Mouse (Mus musculus) CH12.LX (cell line): ENCODE measurements around the gene Cdhr4. TPM values are rescaled to one million over a fixed set of nuclear protein-coding genes. Genes with fewer than 3 reads are reported as not detected.

Source experiments
- DNase-seq: peaks from one replicate; pipeline ENCODE4 v3.0.0-alpha.2; 2013; ENCODE audit errors: extremely low read depth
- H3K27ac ChIP-seq: 2 replicates; pipeline ENCODE4 v1.5.1; 2012; ENCODE audit warnings: low read depth, mild to moderate bottlenecking, control low read depth, moderate library complexity; ENCODE audit not compliant: insufficient read depth
- H3K27me3 ChIP-seq: replicated peaks from 2 replicates; pipeline ENCODE3; 2012; ENCODE audit warnings: inconsistent platforms
- H3K36me3 ChIP-seq, 2 experiments: replicated peaks in 1 of 2; 2 replicates each; pipeline versions ENCODE3 to v1.6.1; 2012; ENCODE audit warnings: inconsistent platforms in 1 of 2, low read length in 1 of 2, mild to moderate bottlenecking in 1 of 2, mixed read lengths in 1 of 2, moderate library complexity in 1 of 2; ENCODE audit not compliant: control insufficient read depth in 1 of 2, insufficient read depth in 1 of 2
- H3K4me1 ChIP-seq, 2 experiments: 2 replicates each; pipeline ENCODE4 v1.6.1; 2012; ENCODE audit warnings: inconsistent platforms in 1 of 2, moderate library complexity in 1 of 2; ENCODE audit not compliant: insufficient read depth in 2 of 2, control insufficient read depth in 1 of 2
- H3K4me2 ChIP-seq: 2 replicates; pipeline ENCODE4 v1.6.1; 2012; ENCODE audit warnings: low read depth, mild to moderate bottlenecking, control low read depth; ENCODE audit not compliant: poor library complexity, insufficient read depth, severe bottlenecking
- H3K4me3 ChIP-seq, 3 experiments: fragments of 150-350 bp in 1 of 3; sonication (generic) in 1 of 3; replicated peaks in 1 of 3; 2 replicates each; pipeline versions ENCODE3 to v1.5.1; 2011 to 2012; ENCODE audit warnings: low read depth in 2 of 3, low read length in 2 of 3, mild to moderate bottlenecking in 2 of 3, moderate library complexity in 2 of 3, control low read depth in 1 of 3, improper control_type of control experiment in 1 of 3, inconsistent platforms in 1 of 3, mixed read lengths in 1 of 3; ENCODE audit not compliant: poor library complexity in 1 of 3
- H3K79me2 ChIP-seq: replicated peaks from 2 replicates; pipeline ENCODE4 v1.6.1; 2012; ENCODE audit warnings: mild to moderate bottlenecking, moderate library complexity; ENCODE audit not compliant: control insufficient read depth, poor library complexity, insufficient read depth, severe bottlenecking; ENCODE audit errors: extremely low read depth
- H3K9ac ChIP-seq: 2 replicates; pipeline ENCODE4 v1.6.1; 2012; ENCODE audit warnings: low read depth, mild to moderate bottlenecking, control low read depth, moderate library complexity; ENCODE audit not compliant: insufficient read depth
- H3K9me3 ChIP-seq: replicated peaks from 2 replicates; pipeline ENCODE3; 2012; ENCODE audit warnings: low read length, inconsistent platforms, mixed read lengths
- EP300 ChIP-seq: IDR thresholded peaks from 2 replicates; pipeline ENCODE4 v1.6.1; 2011; ENCODE audit warnings: low read length, improper control_type of control experiment
- HCFC1 ChIP-seq: IDR thresholded peaks from 2 replicates; pipeline ENCODE4 v1.6.1; 2012; ENCODE audit warnings: low read depth, mild to moderate bottlenecking, inconsistent platforms, low read length, improper control_type of control experiment
- KAT2A ChIP-seq: IDR thresholded peaks from 2 replicates; pipeline ENCODE4 v1.6.1; 2012; ENCODE audit warnings: low read length, improper control_type of control experiment, inconsistent platforms; ENCODE audit not compliant: insufficient replicate concordance
- MAFK ChIP-seq: IDR thresholded peaks from 2 replicates; pipeline ENCODE4 v1.6.1; 2011; ENCODE audit warnings: low read length, improper control_type of control experiment; ENCODE audit not compliant: insufficient replicate concordance
- MEF2A ChIP-seq: IDR thresholded peaks from 2 replicates; pipeline ENCODE4 v1.6.1; 2014; ENCODE audit warnings: low read depth, mild to moderate bottlenecking, inconsistent platforms, low read length, improper control_type of control experiment, borderline replicate concordance
- MXI1 ChIP-seq: IDR thresholded peaks from 2 replicates; pipeline ENCODE4 v1.6.1; 2011; ENCODE audit warnings: mild to moderate bottlenecking, low read depth, low read length, improper control_type of control experiment
- MYC ChIP-seq: IDR thresholded peaks from 2 replicates; pipeline ENCODE4 v1.6.1; 2011; ENCODE audit warnings: low read depth, mild to moderate bottlenecking, improper control_type of control experiment, low read length
- POLR2A ChIP-seq: IDR thresholded peaks from 2 replicates; pipeline ENCODE4 v1.6.1; 2011; ENCODE audit warnings: low read depth, mild to moderate bottlenecking, improper control_type of control experiment, low read length
- SIN3A ChIP-seq: IDR thresholded peaks from 2 replicates; pipeline ENCODE4 v1.6.1; 2012; ENCODE audit warnings: low read length, improper control_type of control experiment, inconsistent platforms
- UBTF ChIP-seq: IDR thresholded peaks from 2 replicates; pipeline ENCODE4 v1.6.1; 2012; ENCODE audit warnings: low read depth, mild to moderate bottlenecking, inconsistent platforms, low read length, improper control_type of control experiment, moderate library complexity
- USF1 ChIP-seq: IDR thresholded peaks from 2 replicates; pipeline ENCODE4 v1.6.1; 2014; ENCODE audit warnings: low read depth, mild to moderate bottlenecking, inconsistent platforms, low read length, improper control_type of control experiment
- ZC3H11A ChIP-seq: IDR thresholded peaks from 2 replicates; pipeline ENCODE4 v1.6.1; 2012; ENCODE audit warnings: low read depth, mild to moderate bottlenecking, inconsistent platforms, low read length, improper control_type of control experiment
- ZKSCAN1 ChIP-seq: IDR thresholded peaks from 2 replicates; pipeline ENCODE4 v1.6.1; 2012; ENCODE audit warnings: low read depth, inconsistent platforms, low read length, improper control_type of control experiment, borderline replicate concordance
- ZMIZ1 ChIP-seq: IDR thresholded peaks from 2 replicates; pipeline ENCODE4 v1.6.1; 2012; ENCODE audit warnings: low read depth, mild to moderate bottlenecking, inconsistent platforms, low read length, improper control_type of control experiment
- dilution Hi-C: fragments of 300-500 bp; cut with MboI; formaldehyde crosslinking; loops from 2 replicates; pipeline ENCODE4 v1.14.3; 2020; ENCODE audit warnings: low sequenced_read_pairs; ENCODE audit not compliant: extremely low pct_unique_long_range_greater_than_20kb, extremely low pct_ligation_motif_present
- in situ Hi-C: fragments of 300-500 bp; cut with MboI; formaldehyde crosslinking; loops from 3 replicates; pipeline ENCODE4 v1.14.3; 2019; ENCODE audit warnings: low sequenced_read_pairs, low pct_ligation_motif_present, low pct_unique_long_range_greater_than_20kb, mixed read lengths
- polyA plus RNA-seq: library from polyadenylated mRNA; unstranded; fragments of >175 nt; gene quantifications from 2 replicates; pipeline ENCODE4 v1.2.1, GENCODE M21; 2012; ENCODE audit warnings: low read depth; ENCODE audit not compliant: insufficient read length
- total RNA-seq, 2 experiments: library from RNA; depleted of rRNA; stranded (reverse); fragments of 300-350 nt in 1 of 2; fragments of >200 nt in 1 of 2; gene quantifications; 2 replicates each; pipeline ENCODE4 v1.2.3; 2012 to 2014

Gene Cdhr4
- total RNA-seq (2012; rRNA removed) (not detected in 2 replicates), total RNA-seq (2014; rRNA removed) (0.35 and 0.82 TPM in 2 replicates), polyA plus RNA-seq (0.79 and 2.0 TPM in 2 replicates)

- Histone ChIP-seq H3K79me2 (no peaks in the 10 kb centered on the region), H3K27me3 (no peaks in the 10 kb centered on the region)
- in situ Hi-C loops, result no loop called here
- TF ChIP-seq ZMIZ1, result no peak
- TF ChIP-seq UBTF, result no peak
- TF ChIP-seq SIN3A, result no peak
- no peak for TF ChIP-seq MYC
- TF ChIP-seq POLR2A, result no peak
- TF ChIP-seq HCFC1, result no peak
- no peak for TF ChIP-seq EP300
- TF ChIP-seq MAFK, result no peak
- no peak for TF ChIP-seq USF1
- TF ChIP-seq MEF2A, result no peak
- TF ChIP-seq, all 38 proteins: peak for 0
- peaks cover 0 to 16% of the 10 kb centered on the region in 2 experiments; a peak in 2 of 4 replicates for H3K4me1 ChIP-seq
- H3K9ac ChIP-seq, result no peak within 1 kb of the TSS
- no peak for DNase-seq
- no peak within 1 kb of the TSS for H3K4me2 ChIP-seq
- dilution Hi-C loops, result no loop called here
- no peak within 1 kb of the TSS for H3K27ac ChIP-seq
- H3K9me3 ChIP-seq, result no peaks in the 10 kb centered on the region
- H3K4me3 ChIP-seq, result no peak within 1 kb of the TSS
- H3K36me3 ChIP-seq, result no peaks in the 10 kb centered on the region
Measured at GRCm38 (mm10) chr9:107992197-107992596, at the start of gene Cdhr4. Gene Cdhr4, plus strand, starts transcription at chr9:107992497.

- H3K27ac ChIP-seq, result no peak overlapping the region
- DNase-seq, result no peak
- H3K4me2 ChIP-seq, result no peak overlapping the region
- TF ChIP-seq ZKSCAN1 (no peak), ZC3H11A (no peak), ZMIZ1 (no peak), MXI1 (no peak), KAT2A (no peak)
- TF ChIP-seq, all 38 proteins: peak for 0
- Histone ChIP-seq H3K79me2 (peaks cover 16% of the 10 kb centered on the region), H3K9me3 (peaks cover 7% of the 10 kb centered on the region), H3K4me1 (peaks cover 13 to 38% of the 10 kb centered on the region in 2 experiments), H3K4me3 (no peak overlapping the region), H3K36me3 (no peaks in the 10 kb centered on the region), H3K9ac (no peak overlapping the region), H3K27me3 (peaks cover 57% of the 10 kb centered on the region)
- dilution Hi-C loops, result no loop called here
- in situ Hi-C loops, result no loop called here
Measured at GRCm38 (mm10) chr9:107947241-107948194, 44.8 kb upstream of the Cdhr4 start.
